Mouse (Mus musculus): Measurements from ENCODE around the gene Stkld1. TPM values are rescaled to one million over a fixed set of nuclear protein-coding genes. Genes with fewer than 3 reads are reported as not detected.

The Stkld1 gene
- polyA plus RNA-seq, 1 experiment, result 138 TPM

- H3K36me3 ChIP-seq (ENCODE audit: control insufficient read depth, insufficient read depth, low read length), result no peaks in the 10 kb centered on the region
- no peak overlapping the region for H3K4me3 ChIP-seq (ENCODE audit: control insufficient read depth, low read depth, low read length)
- no peaks in the 10 kb centered on the region for H3K27me3 ChIP-seq (ENCODE audit: control insufficient read depth, insufficient read depth, low read length)
- H3K27ac ChIP-seq (ENCODE audit: control insufficient read depth, insufficient read depth, low read depth, low read length), result no peak overlapping the region
- TF ChIP-seq CTCF (IDR thresholded peaks at IDR 0.05; ENCODE audit: control insufficient read depth, insufficient read depth, insufficient replicate concordance, low read depth, low read length), result no peak
- no peak for TF ChIP-seq POLR2A (IDR thresholded peaks at IDR 0.05; ENCODE audit: control insufficient read depth, low read depth, low read length)
- peaks cover 12% of the 10 kb centered on the region for H3K4me1 ChIP-seq (ENCODE audit: control insufficient read depth, insufficient read depth, low read length)
These were observed 2.6 kb downstream of the Stkld1 start for GRCm38 (mm10) chr2:26936425-26936824.

GRCm38 (mm10) chr2:26941539-26941938 is 7.7 kb downstream of the Stkld1 start:
- TF ChIP-seq POLR2A (IDR thresholded peaks at IDR 0.05; ENCODE audit: control insufficient read depth, low read depth, low read length) (no peak), CTCF (IDR thresholded peaks at IDR 0.05; ENCODE audit: control insufficient read depth, insufficient read depth, insufficient replicate concordance, low read depth, low read length) (peak; percentile 13; the same call in 1 of the 2 replicates)

GRCm38 (mm10) chr2:26943253-26943652 is 9.4 kb downstream of the Stkld1 start:
- no peak for TF ChIP-seq CTCF (IDR thresholded peaks at IDR 0.05; ENCODE audit: control insufficient read depth, insufficient read depth, insufficient replicate concordance, low read depth, low read length)
- TF ChIP-seq POLR2A (IDR thresholded peaks at IDR 0.05; ENCODE audit: control insufficient read depth, low read depth, low read length), result no peak
- Histone ChIP-seq H3K4me3 (ENCODE audit: control insufficient read depth, low read depth, low read length) (no peak overlapping the region), H3K4me1 (ENCODE audit: control insufficient read depth, insufficient read depth, low read length) (no peaks in the 10 kb centered on the region), H3K36me3 (ENCODE audit: control insufficient read depth, insufficient read depth, low read length) (no peaks in the 10 kb centered on the region; the same call in 1 of the 2 replicates), H3K27ac (ENCODE audit: control insufficient read depth, insufficient read depth, low read depth, low read length) (no peak overlapping the region), H3K27me3 (ENCODE audit: control insufficient read depth, insufficient read depth, low read length) (no peaks in the 10 kb centered on the region)

More at GRCm38 (mm10) chr2:26941539-26941938, 7.7 kb downstream of the Stkld1 start:
- H3K36me3 ChIP-seq (ENCODE audit: control insufficient read depth, insufficient read depth, low read length), result no peaks in the 10 kb centered on the region; the same call in 1 of the 2 replicates
- H3K4me1 ChIP-seq (ENCODE audit: control insufficient read depth, insufficient read depth, low read length), result no peaks in the 10 kb centered on the region
- H3K27me3 ChIP-seq (ENCODE audit: control insufficient read depth, insufficient read depth, low read length), result no peaks in the 10 kb centered on the region
- H3K4me3 ChIP-seq (ENCODE audit: control insufficient read depth, low read depth, low read length), result no peak overlapping the region
- H3K27ac ChIP-seq (ENCODE audit: control insufficient read depth, insufficient read depth, low read depth, low read length), result no peak overlapping the region

- TF ChIP-seq POLR2A (IDR thresholded peaks at IDR 0.05; ENCODE audit: control insufficient read depth, low read depth, low read length), result no peak
- no peak for TF ChIP-seq CTCF (IDR thresholded peaks at IDR 0.05; ENCODE audit: control insufficient read depth, insufficient read depth, insufficient replicate concordance, low read depth, low read length)
- no peak overlapping the region for H3K27ac ChIP-seq (ENCODE audit: control insufficient read depth, insufficient read depth, low read depth, low read length)
- no peaks in the 10 kb centered on the region for H3K27me3 ChIP-seq (ENCODE audit: control insufficient read depth, insufficient read depth, low read length)
- H3K36me3 ChIP-seq (ENCODE audit: control insufficient read depth, insufficient read depth, low read length), result no peaks in the 10 kb centered on the region; the same call in 1 of the 2 replicates
- H3K4me3 ChIP-seq (ENCODE audit: control insufficient read depth, low read depth, low read length), result no peak overlapping the region
- H3K4me1 ChIP-seq (ENCODE audit: control insufficient read depth, insufficient read depth, low read length), result no peaks in the 10 kb centered on the region
These were observed 16.6 kb downstream of the Stkld1 start for GRCm38 (mm10) chr2:26950411-26950810.

- H3K36me3 ChIP-seq (ENCODE audit: control insufficient read depth, insufficient read depth, low read length), result no peaks in the 10 kb centered on the region; the same call in 1 of the 2 replicates
These were observed 17.6 kb downstream of the Stkld1 start for GRCm38 (mm10) chr2:26951346-26951905.

GRCm38 (mm10) chr2:26952193-26952592 is 18.3 kb downstream of the Stkld1 start:
- no peak for TF ChIP-seq CTCF (IDR thresholded peaks at IDR 0.05; ENCODE audit: control insufficient read depth, insufficient read depth, insufficient replicate concordance, low read depth, low read length)
- no peak for TF ChIP-seq POLR2A (IDR thresholded peaks at IDR 0.05; ENCODE audit: control insufficient read depth, low read depth, low read length)

More at GRCm38 (mm10) chr2:26951346-26951905, 17.6 kb downstream of the Stkld1 start:
- Histone ChIP-seq H3K27me3 (ENCODE audit: control insufficient read depth, insufficient read depth, low read length) (no peaks in the 10 kb centered on the region), H3K27ac (ENCODE audit: control insufficient read depth, insufficient read depth, low read depth, low read length) (no peak overlapping the region), H3K4me1 (ENCODE audit: control insufficient read depth, insufficient read depth, low read length) (no peaks in the 10 kb centered on the region), H3K4me3 (ENCODE audit: control insufficient read depth, low read depth, low read length) (no peak overlapping the region)
- TF ChIP-seq POLR2A (IDR thresholded peaks at IDR 0.05; ENCODE audit: control insufficient read depth, low read depth, low read length), result no peak
- TF ChIP-seq CTCF (IDR thresholded peaks at IDR 0.05; ENCODE audit: control insufficient read depth, insufficient read depth, insufficient replicate concordance, low read depth, low read length), result no peak

GRCm38 (mm10) chr2:26952866-26953265 is 19.0 kb downstream of the Stkld1 start:
- Histone ChIP-seq H3K27ac (ENCODE audit: control insufficient read depth, insufficient read depth, low read depth, low read length) (no peak overlapping the region), H3K4me1 (ENCODE audit: control insufficient read depth, insufficient read depth, low read length) (no peaks in the 10 kb centered on the region), H3K27me3 (ENCODE audit: control insufficient read depth, insufficient read depth, low read length) (no peaks in the 10 kb centered on the region), H3K36me3 (ENCODE audit: control insufficient read depth, insufficient read depth, low read length) (no peaks in the 10 kb centered on the region; the same call in none of the 2 replicates), H3K4me3 (ENCODE audit: control insufficient read depth, low read depth, low read length) (no peak overlapping the region)
- no peak for TF ChIP-seq POLR2A (IDR thresholded peaks at IDR 0.05; ENCODE audit: control insufficient read depth, low read depth, low read length)
- TF ChIP-seq CTCF (IDR thresholded peaks at IDR 0.05; ENCODE audit: control insufficient read depth, insufficient read depth, insufficient replicate concordance, low read depth, low read length), result no peak

More at GRCm38 (mm10) chr2:26952193-26952592, 18.3 kb downstream of the Stkld1 start:
- no peaks in the 10 kb centered on the region for H3K4me1 ChIP-seq (ENCODE audit: control insufficient read depth, insufficient read depth, low read length)
- H3K36me3 ChIP-seq (ENCODE audit: control insufficient read depth, insufficient read depth, low read length), result no peaks in the 10 kb centered on the region; the same call in 1 of the 2 replicates
- H3K27me3 ChIP-seq (ENCODE audit: control insufficient read depth, insufficient read depth, low read length), result no peaks in the 10 kb centered on the region
- no peak overlapping the region for H3K4me3 ChIP-seq (ENCODE audit: control insufficient read depth, low read depth, low read length)
- H3K27ac ChIP-seq (ENCODE audit: control insufficient read depth, insufficient read depth, low read depth, low read length), result no peak overlapping the region

Data from testis, adult 2 months (tissue).